Mouse (Mus musculus): Measurements from ENCODE around the gene 4930562C15Rik.

DNA sequence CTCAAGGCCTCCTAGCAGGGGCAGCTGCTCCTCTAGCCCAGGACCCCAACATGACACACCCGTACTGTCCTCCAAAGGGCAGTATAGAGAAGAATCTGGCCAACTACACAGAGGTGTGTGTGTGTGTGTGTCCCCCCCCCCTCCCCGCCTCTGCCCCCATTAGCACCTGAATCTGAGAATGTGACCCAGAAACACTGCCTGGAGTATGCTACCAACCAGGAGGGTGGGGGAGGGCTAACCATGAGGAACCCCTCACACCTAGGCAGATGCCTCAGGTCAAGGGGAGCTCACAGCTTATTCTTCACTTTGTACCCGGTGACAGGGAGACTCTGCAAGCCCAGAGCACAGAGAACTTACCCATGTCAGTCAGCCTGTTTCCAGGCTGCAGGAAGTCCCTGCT lies 42.5 kb downstream of the 4930562C15Rik start:
- TF ChIP-seq CTCF (IDR thresholded peaks at IDR 0.05; ENCODE audit: borderline replicate concordance, control insufficient read depth, extremely low read depth, insufficient read depth, low read length, poor library complexity) (no peak), POLR2A (IDR thresholded peaks at IDR 0.05; ENCODE audit: control insufficient read depth, extremely low read depth, insufficient read depth, low read length, poor library complexity) (no peak)

All from thymus, adult 2 months (tissue).